Mouse (Mus musculus): ENCODE data around the gene Rab3il1.

DNA sequence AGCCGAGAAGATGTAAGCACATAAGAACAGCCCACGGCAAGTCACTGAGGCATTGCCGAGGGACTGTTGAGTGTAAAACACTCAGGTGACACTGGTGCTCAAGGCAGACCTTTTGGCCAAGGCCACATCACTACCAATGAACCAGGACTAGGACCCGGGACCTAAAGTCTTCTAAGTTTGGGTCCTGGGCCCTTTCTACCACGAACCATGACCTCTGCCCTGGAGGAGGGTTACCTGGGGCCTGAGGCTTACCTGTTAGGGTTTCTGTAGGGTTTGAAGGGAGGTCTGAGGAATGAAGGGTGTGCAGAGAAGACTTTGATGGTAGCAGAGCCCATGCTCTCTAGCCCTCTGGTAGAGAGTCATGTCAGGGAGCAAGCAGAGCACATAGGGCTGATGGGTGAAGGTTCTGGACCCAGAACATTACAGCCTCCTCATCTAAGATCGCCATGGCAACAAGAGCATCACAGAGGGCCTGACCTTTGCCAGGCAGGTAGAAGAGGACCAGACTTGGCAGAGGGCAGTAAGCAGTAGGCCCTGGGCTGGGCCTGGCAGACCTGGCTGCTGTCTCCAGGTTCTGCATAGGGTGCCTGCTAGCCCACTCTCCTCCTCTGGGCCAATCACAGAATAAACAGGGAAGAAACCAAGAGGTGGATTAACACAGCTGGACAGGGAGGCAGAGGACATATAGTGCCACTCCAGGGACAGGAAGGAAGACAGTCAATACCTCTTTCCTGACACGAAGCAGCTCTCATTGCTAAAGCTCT lies at the start of gene Rab3il1, which contains the start of gene Best1:
- TF ChIP-seq CTCF (IDR thresholded peaks at IDR 0.05; ENCODE audit: insufficient read depth, low read depth, low read length) (no peak), POLR2A (IDR thresholded peaks at IDR 0.05; ENCODE audit: insufficient read depth, low read depth, low read length) (no peak)

Data from olfactory bulb, adult 2 months (tissue).